Mouse (Mus musculus): ENCODE results near the gene Rffl.

GRCm38 (mm10) chr11:82780134-82780533 lies 90.9 kb downstream of the Rffl start:
- TF ChIP-seq CTCF (IDR thresholded peaks at IDR 0.05; ENCODE audit: borderline replicate concordance, extremely low read depth, insufficient read depth, insufficient read length) (no peak), POLR2A (IDR thresholded peaks at IDR 0.05; ENCODE audit: borderline replicate concordance, extremely low read depth, insufficient read depth, insufficient read length, poor library complexity, severe bottlenecking) (no peak)

Data from brain, embryonic 14.5 days (tissue).